Mouse (Mus musculus) CD4-positive naive resting alpha-beta T cell, adult 57 days (primary cell): ENCODE measurements around the gene Cypt1. TPM values are rescaled to one million over a fixed set of nuclear protein-coding genes. Genes with fewer than 3 reads are reported as not detected.

Source experiments
- total RNA-seq: library from RNA; stranded (reverse); gene quantifications from one replicate; pipeline ENCODE4 v1.2.4, GENCODE M21; 2023

Gene Cypt1
- not detected for total RNA-seq

DNA sequence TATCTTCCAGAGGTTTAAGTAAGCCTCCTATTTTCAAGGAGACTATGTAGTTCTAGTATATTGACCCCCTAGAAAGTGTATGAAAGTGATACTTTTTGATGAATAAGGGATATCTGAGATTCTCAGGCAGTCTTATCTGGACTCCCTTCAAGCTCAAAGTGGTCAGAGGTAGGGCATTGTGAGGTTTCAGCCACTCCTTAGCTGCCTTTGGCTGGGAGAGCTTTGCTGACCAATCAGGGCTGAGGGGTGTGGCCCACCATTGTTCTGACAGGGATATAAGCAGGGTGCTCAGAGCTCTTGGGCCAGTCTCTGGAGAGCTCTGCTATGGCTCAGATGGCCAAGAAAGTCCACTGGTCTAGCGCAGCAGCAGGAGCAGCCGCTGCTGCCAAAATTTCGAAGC is at the start of gene Cypt1:
TSS of gene Cypt1 (plus strand) at position 301 of the 400 bp plus-strand sequence.

Other genes starting within 250 kb of the Cypt1 start
- gene Maoa, start 96.8 kb downstream of the Cypt1 start, total RNA-seq = 0.33 TPM